Mouse (Mus musculus) liver, embryonic 14.5 days (tissue): ENCODE measurements at regions not wholly inside any gene's neighbourhood (a gene's known extent, or its start where the extent isn't known, plus 50 kb on each side); places are given as distances from the start of the nearest gene placed in this dataset.

Source experiments
- ATAC-seq: fragments of 200-750 bp; cut with Nextera tagmentation; 2 replicates; pipeline ENCODE4 v1.8.0; 2017; ENCODE audit warnings: moderate number of reproducible peaks, mild to moderate bottlenecking, moderate library complexity; ENCODE audit not compliant: insufficient read depth
- DNase-seq, 3 experiments: peaks; one replicate each; pipeline ENCODE4 v3.0.0-alpha.2; 2012 to 2013; ENCODE audit warnings: low read depth in 3 of 3, low spot score in 3 of 3
- H3K27ac ChIP-seq: fragments of 300-500 bp; sonication (generic); 2 replicates; pipeline ENCODE4 v1.5.1; 2014; ENCODE audit warnings: moderate library complexity, mild to moderate bottlenecking, control low read depth, inconsistent platforms
- H3K27me3 ChIP-seq: fragments of 300-500 bp; sonication (generic); 2 replicates; pipeline ENCODE4 v1.6.1; 2014; ENCODE audit warnings: mild to moderate bottlenecking, low read length, moderate library complexity; ENCODE audit not compliant: control insufficient read depth, insufficient read depth
- H3K36me3 ChIP-seq: fragments of 300-500 bp; sonication (generic); replicated peaks from 2 replicates; pipeline ENCODE4 v1.6.1; 2014; ENCODE audit warnings: low read depth; ENCODE audit not compliant: control insufficient read depth, insufficient read depth
- H3K4me1 ChIP-seq, 2 experiments: fragments of 200-500 bp in 1 of 2; fragments of 300-500 bp in 1 of 2; sonication (generic) in 1 of 2; replicated peaks; 2 replicates each; pipeline ENCODE4 v1.6.1; 2012 to 2014; ENCODE audit warnings: antibody characterized with exemption in 1 of 2, inconsistent platforms in 1 of 2, low read length in 1 of 2; ENCODE audit not compliant: control insufficient read depth in 2 of 2, insufficient read depth in 2 of 2
- H3K4me2 ChIP-seq: fragments of 300-500 bp; sonication (generic); 2 replicates; pipeline ENCODE4 v1.6.1; 2014; ENCODE audit warnings: low read depth, mild to moderate bottlenecking, control low read depth, moderate library complexity
- H3K4me3 ChIP-seq, 2 experiments: fragments of 200-500 bp in 1 of 2; fragments of 300-500 bp in 1 of 2; sonication (generic) in 1 of 2; 2 replicates each; pipeline ENCODE4 v1.5.1; 2012 to 2014; ENCODE audit warnings: low read depth in 2 of 2, low read length in 2 of 2, mild to moderate bottlenecking in 2 of 2, control low read depth in 1 of 2, inconsistent platforms in 1 of 2, moderate library complexity in 1 of 2; ENCODE audit not compliant: insufficient read depth in 1 of 2
- H3K9ac ChIP-seq: fragments of 300-500 bp; sonication (generic); replicated peaks from 2 replicates; pipeline ENCODE4 v1.6.1; 2014; ENCODE audit warnings: mild to moderate bottlenecking, control low read depth, moderate library complexity
- H3K9me3 ChIP-seq: fragments of 300-500 bp; sonication (generic); 2 replicates; pipeline ENCODE4 v1.6.1; 2016; ENCODE audit warnings: low read length, mixed read lengths; ENCODE audit not compliant: control insufficient read depth
- CTCF ChIP-seq: IDR thresholded peaks from 2 replicates; pipeline ENCODE4 v1.5.1; 2016; ENCODE audit warnings: antibody characterized with exemption, low read depth, control low read depth
- EP300 ChIP-seq: IDR thresholded peaks from 2 replicates; pipeline ENCODE4 v1.6.1; 2016; ENCODE audit warnings: antibody characterized with exemption, low read depth
- WGBS: fragments of 180-500 bp; shearing (Covaris S2); extraction: QIAGEN DNeasy Blood & Tissue Kit; methylation state at CpG from one replicate; pipeline ENCODE4 v1.1.7; 2014; ENCODE audit not compliant: insufficient replicate concordance; 5-methylcytosine and 5-hydroxymethylcytosine counted together

GRCm38 (mm10) chr5:43358928-43359765, 126.2 kb downstream of the Cpeb2 start:
- Histone ChIP-seq H3K27ac (no peak overlapping the region), H3K9ac (no peak overlapping the region), H3K27me3 (no peaks in the 10 kb centered on the region), H3K4me3 (no peak overlapping the region), H3K4me1 (peaks cover 7 to 16% of the 10 kb centered on the region in 2 experiments), H3K36me3 (no peaks in the 10 kb centered on the region), H3K9me3 (no peaks in the 10 kb centered on the region), H3K4me2 (no peak overlapping the region)
- no peak for TF ChIP-seq CTCF
- no peak for TF ChIP-seq EP300
- 63% methylated on average over 7 of the region's 7 CpGs for WGBS
- DNase-seq = no peak
- no peak for ATAC-seq

- WGBS = 32% methylated on average over 3 of the region's 3 CpGs
- TF ChIP-seq EP300 = no peak
- TF ChIP-seq CTCF = peak; percentile 52
- no peak for ATAC-seq
- Histone ChIP-seq H3K27ac (no peak overlapping the region), H3K4me2 (no peak overlapping the region), H3K4me3 (no peak overlapping the region), H3K9me3 (no peaks in the 10 kb centered on the region), H3K4me1 (peaks cover 2 to 7% of the 10 kb centered on the region in 2 experiments; a peak in 3 of 4 replicates), H3K9ac (no peak overlapping the region), H3K36me3 (no peaks in the 10 kb centered on the region), H3K27me3 (no peaks in the 10 kb centered on the region)
- peak in 2 of 3 experiments; percentile 10 to 17 for DNase-seq
Measured at GRCm38 (mm10) chr5:43360298-43360697, 127.3 kb downstream of the Cpeb2 start.

GRCm38 (mm10) chr5:43361026-43361425, 128.1 kb downstream of the Cpeb2 start:
- H3K4me3 ChIP-seq = no peak overlapping the region
- H3K9ac ChIP-seq = no peak overlapping the region
- H3K27ac ChIP-seq = no peak overlapping the region
- H3K27me3 ChIP-seq = no peaks in the 10 kb centered on the region
- no peak for DNase-seq
- ATAC-seq = no peak
- peaks cover 0 to under 1% of the 10 kb centered on the region in 2 experiments; a peak in 1 of 4 replicates for H3K4me1 ChIP-seq
- no peak overlapping the region for H3K4me2 ChIP-seq
- no peaks in the 10 kb centered on the region for H3K9me3 ChIP-seq
- WGBS = 52% methylated on average over 1 of the region's 1 CpGs
- no peaks in the 10 kb centered on the region for H3K36me3 ChIP-seq
- TF ChIP-seq EP300 (no peak), CTCF (no peak)

- no peak overlapping the region for H3K27ac ChIP-seq
- no peaks in the 10 kb centered on the region for H3K36me3 ChIP-seq
- no peak for ATAC-seq
- no peaks in the 10 kb centered on the region for H3K4me1 ChIP-seq
- no peaks in the 10 kb centered on the region for H3K27me3 ChIP-seq
- TF ChIP-seq CTCF (no peak), EP300 (no peak)
- 50% methylated on average over 1 of the region's 1 CpGs for WGBS
- H3K9ac ChIP-seq = no peak overlapping the region
- no peak for DNase-seq
- no peak overlapping the region for H3K4me2 ChIP-seq
- no peak overlapping the region for H3K4me3 ChIP-seq
- H3K9me3 ChIP-seq = no peaks in the 10 kb centered on the region
Measured at GRCm38 (mm10) chr5:43372385-43372784, 139.4 kb downstream of the Cpeb2 start.

- ATAC-seq = no peak
- no peaks in the 10 kb centered on the region for H3K27me3 ChIP-seq
- no peak overlapping the region for H3K9ac ChIP-seq
- DNase-seq = no peak
- H3K4me3 ChIP-seq = no peak overlapping the region
- no peaks in the 10 kb centered on the region for H3K36me3 ChIP-seq
- no peaks in the 10 kb centered on the region for H3K4me1 ChIP-seq
- WGBS = 53% methylated on average over 3 of the region's 3 CpGs
- no peaks in the 10 kb centered on the region for H3K9me3 ChIP-seq
- no peak overlapping the region for H3K27ac ChIP-seq
- H3K4me2 ChIP-seq = no peak overlapping the region
- TF ChIP-seq CTCF = no peak
- TF ChIP-seq EP300 = no peak
Measured at GRCm38 (mm10) chr5:43384689-43385375, 130.5 kb upstream of the C1qtnf7 start.
